Mouse (Mus musculus): ENCODE results near the gene Chst15.
A peak's percentile ranks its signal among the peaks of the same experiment; 100 is the strongest.

Chst15 gene

DNA sequence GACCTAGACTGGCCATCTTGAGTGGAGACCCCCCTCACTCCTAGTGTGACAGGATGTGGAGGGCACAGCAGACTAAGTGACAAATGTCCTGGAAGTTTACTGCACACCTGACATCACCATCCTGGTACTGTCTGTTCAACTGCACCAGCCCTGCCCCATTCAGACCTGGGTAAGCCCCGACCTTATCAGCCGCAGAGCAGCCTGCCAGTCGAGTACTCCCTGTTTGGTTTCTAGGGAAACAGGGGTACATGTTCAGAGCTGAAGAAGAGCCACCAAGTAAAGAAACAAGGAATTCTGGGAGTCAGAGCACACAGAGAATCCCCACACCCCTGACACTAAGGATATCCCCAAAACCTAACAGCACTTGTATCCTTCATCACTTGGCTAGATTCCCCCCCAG is 55.1 kb downstream of the Chst15 start:
- no peak for DNase-seq

GRCm38 (mm10) chr7:132260632-132261031 is 56.4 kb downstream of the Chst15 start:
- DNase-seq: no peak

DNA sequence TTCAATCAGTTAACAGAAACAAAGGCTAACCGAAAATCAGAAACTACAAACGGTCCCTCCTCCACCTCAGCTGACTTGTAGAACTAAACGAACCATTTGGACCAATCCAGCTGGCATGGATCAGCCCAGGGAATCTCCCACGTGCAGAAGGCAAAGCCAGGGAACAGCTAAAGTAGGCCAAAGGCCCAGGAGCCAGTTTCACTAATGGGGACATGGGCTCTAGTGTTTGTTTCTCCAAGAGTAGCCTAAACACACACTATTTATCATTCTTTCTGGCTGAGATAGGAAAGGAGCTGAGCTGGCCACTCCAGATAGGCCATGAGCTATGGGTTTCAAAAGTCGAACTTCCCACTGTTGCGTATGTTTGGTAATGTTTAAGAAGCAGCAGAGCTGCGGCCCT is 58.2 kb downstream of the Chst15 start:
- peak; percentile 52 for DNase-seq

DNA sequence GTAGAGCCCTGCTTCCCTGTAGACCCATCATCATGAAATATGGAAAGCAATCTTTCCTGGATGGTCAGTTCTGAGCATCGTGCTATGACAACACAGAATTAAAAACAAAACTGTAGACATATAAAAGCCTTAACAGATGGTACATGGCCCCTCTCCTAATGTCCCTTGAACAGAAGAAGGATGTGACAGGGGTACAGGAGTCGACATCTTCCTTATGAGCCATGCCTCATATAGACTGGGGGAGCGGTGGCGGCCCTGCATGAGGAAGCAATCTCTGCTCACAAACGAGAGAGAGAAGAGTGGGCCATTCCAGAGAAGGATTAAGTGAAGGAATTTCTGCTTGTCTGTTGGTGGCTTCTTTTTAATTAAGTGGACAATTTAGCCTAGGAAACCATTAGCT is 58.8 kb downstream of the Chst15 start:
- DNase-seq: no peak

DNA sequence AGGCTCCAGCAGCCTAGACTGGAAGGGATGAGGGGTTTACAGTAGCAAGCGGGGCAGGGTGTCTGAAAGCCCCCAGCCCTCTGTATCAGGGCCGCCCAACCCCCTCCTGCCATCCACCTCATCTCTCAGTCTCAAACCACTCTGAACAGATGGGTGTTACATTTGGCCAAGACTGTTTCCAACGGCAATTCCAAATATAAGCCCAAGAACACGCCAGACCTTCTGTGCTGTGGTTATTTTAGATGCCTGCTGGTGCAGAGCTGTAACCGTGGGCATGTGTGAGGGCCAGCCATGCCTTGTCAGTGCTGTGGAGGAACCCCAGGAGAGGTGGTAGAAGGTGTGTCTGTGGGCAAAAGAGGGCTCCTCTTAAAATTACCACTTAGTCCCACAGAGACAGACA is 63.5 kb downstream of the Chst15 start:
- DNase-seq: no peak

GRCm38 (mm10) chr7:132253078-132253477 is 64.0 kb downstream of the Chst15 start:
- DNase-seq: no peak

- DNase-seq: no peak
Measured at GRCm38 (mm10) chr7:132249563-132250119, 67.4 kb downstream of the Chst15 start.

- peak; percentile 55 for DNase-seq
Measured at GRCm38 (mm10) chr7:132247567-132247966, 69.5 kb downstream of the Chst15 start.

GRCm38 (mm10) chr7:132247091-132247490 is 69.9 kb downstream of the Chst15 start:
- DNase-seq: no peak

DNA sequence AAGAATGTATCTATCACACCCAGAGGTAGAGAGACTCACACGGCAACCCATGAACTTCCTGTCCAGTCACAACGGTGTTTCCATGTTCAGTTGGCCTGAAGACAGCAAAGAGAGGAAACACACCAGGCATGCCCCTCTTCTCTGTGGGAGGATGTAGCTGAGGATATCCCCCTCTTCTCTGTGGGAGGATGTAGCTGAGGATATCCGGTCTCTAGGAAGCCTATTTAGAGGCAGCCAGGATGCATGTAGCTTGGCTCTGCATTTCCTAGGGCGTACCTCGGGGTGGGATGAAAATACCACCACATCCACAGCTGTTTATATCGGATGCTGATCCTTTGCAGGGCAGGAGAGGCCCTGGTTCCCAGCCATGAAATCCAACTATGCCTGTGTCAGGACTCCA is 71.3 kb downstream of the Chst15 start:
- peak; percentile 44 for DNase-seq

GRCm38 (mm10) chr7:132244637-132245036 is 72.4 kb downstream of the Chst15 start:
- no peak for DNase-seq

DNA sequence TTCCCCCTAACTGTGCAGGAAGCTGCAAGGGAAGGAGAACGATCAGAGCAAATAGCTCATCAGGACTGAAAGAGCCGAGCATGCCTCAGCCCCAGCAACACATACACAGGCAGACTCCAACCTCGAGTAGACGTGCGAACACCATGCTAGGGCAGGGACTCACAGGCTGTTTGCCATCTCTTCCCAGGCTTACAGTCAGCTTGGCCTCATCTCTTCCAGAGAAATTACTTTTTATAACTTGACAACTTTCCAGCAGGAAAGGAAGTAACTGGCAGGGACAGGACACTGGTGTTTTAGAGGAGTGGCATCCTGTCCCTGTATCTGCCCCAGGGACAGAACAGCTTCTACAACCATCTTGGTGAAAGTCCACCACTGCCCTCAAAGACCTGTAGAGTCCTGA is 73.8 kb downstream of the Chst15 start:
- DNase-seq: no peak

DNA sequence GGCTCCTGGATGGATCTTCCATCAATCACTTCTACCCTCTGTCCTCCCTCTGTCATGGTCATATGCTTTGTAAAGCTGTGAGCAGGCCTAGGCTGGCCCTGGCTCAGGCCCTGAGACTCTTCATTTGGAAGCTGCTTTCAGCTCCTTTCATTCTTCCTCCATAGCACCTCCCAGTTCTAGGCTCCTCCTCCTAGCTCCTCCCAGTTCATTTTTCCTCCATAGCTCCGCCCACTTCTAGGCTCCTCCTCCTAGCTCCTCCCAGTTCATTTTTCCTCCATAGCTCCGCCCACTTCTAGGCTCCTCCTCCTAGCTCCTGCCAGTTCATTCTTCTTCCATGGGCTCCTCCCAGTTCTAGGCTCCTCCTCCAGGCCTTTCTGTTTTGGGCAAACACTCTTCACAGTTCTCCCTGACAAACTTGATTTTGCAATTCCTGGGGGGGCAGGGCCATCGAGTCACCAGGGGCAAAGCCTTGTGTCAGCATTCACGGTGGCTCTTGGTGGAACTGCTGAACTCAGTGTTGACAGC is 74.3 kb downstream of the Chst15 start:
- DNase-seq: peak; percentile 45

- peak; percentile 40 for DNase-seq
Measured at GRCm38 (mm10) chr7:132238921-132239320, 78.1 kb downstream of the Chst15 start.

GRCm38 (mm10) chr7:132237191-132237590 is 79.8 kb downstream of the Chst15 start:
- DNase-seq: peak; percentile 50

DNA sequence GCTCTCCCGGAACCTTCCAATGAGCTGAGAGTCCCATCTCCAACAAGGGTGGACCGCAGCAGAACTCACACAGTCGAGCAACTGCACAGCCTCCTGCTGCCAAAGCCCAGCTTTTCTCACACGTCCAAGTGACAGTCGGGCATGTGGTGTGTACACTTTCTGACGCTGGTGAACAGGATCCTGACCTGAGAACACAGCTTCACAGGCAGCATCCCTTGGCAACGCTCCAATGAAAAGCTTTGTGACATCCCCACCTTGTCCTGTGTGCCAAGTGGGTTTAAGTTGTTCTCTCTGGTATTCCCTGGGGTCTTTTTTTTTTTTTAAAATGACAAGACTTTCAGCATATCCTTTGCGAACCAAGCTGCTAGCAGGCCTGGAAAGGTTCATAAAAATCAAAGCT is 80.2 kb downstream of the Chst15 start:
- peak; percentile 54 for DNase-seq

GRCm38 (mm10) chr7:132234250-132234649 is 82.8 kb downstream of the Chst15 start:
- DNase-seq: no peak

GRCm38 (mm10) chr7:132233732-132234131 is 83.3 kb downstream of the Chst15 start:
- DNase-seq: no peak

GRCm38 (mm10) chr7:132232937-132233336 is 84.1 kb downstream of the Chst15 start:
- peak; percentile 69 for DNase-seq

GRCm38 (mm10) chr7:132231476-132231875 is 85.6 kb downstream of the Chst15 start:
- no peak for DNase-seq

DNA sequence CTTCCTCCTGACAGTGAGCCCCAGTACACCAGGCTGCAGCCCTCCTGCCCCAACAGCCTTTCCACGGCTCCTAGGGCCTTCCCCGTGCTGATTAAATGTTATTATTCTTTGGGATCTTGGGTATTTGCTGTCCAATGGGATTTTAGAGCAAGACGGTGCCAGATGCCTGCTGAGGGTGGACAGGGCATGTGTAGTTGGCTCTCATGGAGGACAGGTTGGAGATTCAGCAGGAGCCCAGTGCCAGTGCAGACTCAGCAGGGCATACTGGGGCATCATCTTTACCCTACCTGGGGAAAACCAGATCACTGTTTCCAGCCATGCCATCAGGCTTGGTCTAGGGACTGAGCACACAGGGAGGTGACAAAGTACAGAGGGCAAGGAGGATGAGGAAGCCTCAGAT is 86.1 kb downstream of the Chst15 start:
- DNase-seq: no peak

- no peak for DNase-seq
Measured at GRCm38 (mm10) chr7:132227075-132227640, 89.9 kb downstream of the Chst15 start.

- peak; percentile 92 for DNase-seq
Measured at GRCm38 (mm10) chr7:132226379-132227074, 90.5 kb downstream of the Chst15 start.

GRCm38 (mm10) chr7:132223452-132224141 is 93.4 kb downstream of the Chst15 start:
- no peak for DNase-seq
